Mouse (Mus musculus): ENCODE measurements at regions not wholly inside any gene's neighbourhood (a gene's known extent, or its start where the extent isn't known, plus 50 kb on each side); places are given as distances from the start of the nearest gene placed in this dataset.

DNA sequence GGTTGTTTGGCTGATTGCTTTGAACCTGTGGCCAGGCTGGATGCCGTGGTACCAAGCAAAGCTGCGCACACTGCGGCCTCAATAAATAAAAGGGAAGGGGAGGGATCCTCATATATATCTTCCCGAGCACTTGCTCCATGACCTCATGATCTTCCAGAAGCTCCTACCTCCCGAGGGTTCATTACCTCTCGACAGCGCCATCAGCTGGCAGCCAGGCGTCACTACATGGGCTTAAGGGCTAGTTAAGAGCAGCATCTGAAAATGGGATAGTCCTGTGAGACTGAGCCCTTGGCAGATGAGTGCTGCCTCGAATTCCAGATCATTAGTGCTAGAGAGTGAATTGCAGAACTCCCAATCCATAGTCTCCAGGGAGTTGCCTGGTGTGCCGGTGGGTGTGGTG is 134.0 kb downstream of the Zfp281 start:
- Histone ChIP-seq H3K9ac (ENCODE audit: control insufficient read depth, low read depth, low read length, poor library complexity, severe bottlenecking) (no peak overlapping the region), H3K4me3 (ENCODE audit: control insufficient read depth in 1 of 2, insufficient read depth in 1 of 2, low read depth in 2 of 2, low read length in 2 of 2) (no peak overlapping the region), H3K79me2 (ENCODE audit: control insufficient read depth, insufficient read depth, low read length, poor library complexity) (no peaks in the 10 kb centered on the region), H3K27me3 (ENCODE audit: control insufficient read depth in 1 of 2, insufficient read depth in 2 of 2, low read length in 2 of 2) (no peaks in the 10 kb centered on the region), H3K27ac (ENCODE audit: control insufficient read depth, low read depth, low read length) (no peak overlapping the region), H3K9me3 (replicated peaks; ENCODE audit: insufficient read depth, low read length) (no peaks in the 10 kb centered on the region), H3K4me1 (ENCODE audit: control insufficient read depth in 1 of 2, insufficient read depth in 2 of 2, low read length in 2 of 2) (no peaks in the 10 kb centered on the region; a peak in 1 of 4 replicates), H3K36me3 (ENCODE audit: control insufficient read depth in 1 of 2, insufficient read depth in 2 of 2, low read length in 2 of 2) (no peaks in the 10 kb centered on the region)
- DNase-seq (ENCODE audit: low read depth, low spot score), result no peak
- TF ChIP-seq TAL1 (IDR thresholded peaks at IDR 0.05; ENCODE audit: low read length), result no peak
- TF ChIP-seq HCFC1 (IDR thresholded peaks at IDR 0.05; ENCODE audit: low read depth, low read length), result no peak
- TF ChIP-seq SMC3 (IDR thresholded peaks at IDR 0.05; ENCODE audit: low read depth, low read length), result peak; percentile 20; the same call in 1 of the 2 replicates
- TF ChIP-seq CTCF (IDR thresholded peaks at IDR 0.05 in 2 of 3, conservative IDR thresholded peaks at IDR 0.05 in 1 of 3; ENCODE audit: control insufficient read depth in 1 of 3, insufficient read depth in 1 of 3, low read depth in 2 of 3, low read length in 3 of 3, poor library complexity in 1 of 3, severe bottlenecking in 1 of 3), result peak in 2 of 3 experiments; percentile 23 to 40; a peak in 4 of 6 replicates

DNA sequence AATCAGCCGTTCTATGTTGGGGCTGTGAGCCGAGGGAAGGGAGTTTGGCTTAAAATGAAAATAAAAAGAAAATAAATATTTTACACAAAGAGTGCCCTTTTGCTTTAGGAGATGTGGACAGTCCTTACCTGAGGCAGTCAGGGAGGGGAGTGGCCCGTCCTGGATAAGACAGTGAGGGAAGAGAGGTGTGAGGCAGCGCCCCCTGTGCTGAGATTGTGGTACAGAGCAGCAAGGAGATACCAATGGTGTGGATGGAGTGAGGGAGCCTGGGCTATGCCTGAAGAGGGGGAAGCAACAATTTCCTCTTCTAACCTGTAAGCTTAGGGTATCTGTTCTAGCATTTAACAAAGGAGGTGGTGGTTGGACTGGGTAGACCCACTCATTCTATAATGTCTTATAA is 134.5 kb downstream of the Zfp281 start:
- no peak overlapping the region for H3K9ac ChIP-seq (ENCODE audit: control insufficient read depth, low read depth, low read length, poor library complexity, severe bottlenecking)
- H3K27ac ChIP-seq (ENCODE audit: control insufficient read depth, low read depth, low read length), result no peak overlapping the region
- no peaks in the 10 kb centered on the region for H3K27me3 ChIP-seq (ENCODE audit: control insufficient read depth in 1 of 2, insufficient read depth in 2 of 2, low read length in 2 of 2)
- no peaks in the 10 kb centered on the region for H3K36me3 ChIP-seq (ENCODE audit: control insufficient read depth in 1 of 2, insufficient read depth in 2 of 2, low read length in 2 of 2)
- no peaks in the 10 kb centered on the region for H3K9me3 ChIP-seq (replicated peaks; ENCODE audit: insufficient read depth, low read length)
- H3K4me1 ChIP-seq (ENCODE audit: control insufficient read depth in 1 of 2, insufficient read depth in 2 of 2, low read length in 2 of 2), result no peaks in the 10 kb centered on the region
- H3K79me2 ChIP-seq (ENCODE audit: control insufficient read depth, insufficient read depth, low read length, poor library complexity), result no peaks in the 10 kb centered on the region
- TF ChIP-seq SIN3A (IDR thresholded peaks at IDR 0.05; ENCODE audit: low read length) (no peak), GATA1 (IDR thresholded peaks at IDR 0.05; ENCODE audit: low read depth, low read length) (no peak), CTCF (IDR thresholded peaks at IDR 0.05 in 2 of 3, conservative IDR thresholded peaks at IDR 0.05 in 1 of 3; ENCODE audit: control insufficient read depth in 1 of 3, insufficient read depth in 1 of 3, low read depth in 2 of 3, low read length in 3 of 3, poor library complexity in 1 of 3, severe bottlenecking in 1 of 3) (no peak; a peak in 1 of 6 replicates), MAFK (IDR thresholded peaks at IDR 0.05; ENCODE audit: borderline replicate concordance, low read depth, low read length) (no peak), POLR2AphosphoS5 (IDR thresholded peaks at IDR 0.05; ENCODE audit: borderline replicate concordance, low read depth, low read length) (no peak), CHD1 (IDR thresholded peaks at IDR 0.05; ENCODE audit: low read depth, low read length) (no peak), NRF1 (IDR thresholded peaks at IDR 0.05; ENCODE audit: insufficient read depth, low read depth, low read length, poor library complexity, severe bottlenecking) (no peak), MEF2A (IDR thresholded peaks at IDR 0.05; ENCODE audit: extremely low read depth, insufficient replicate concordance, low read depth, low read length, poor library complexity, severe bottlenecking) (no peak), BHLHE40 (IDR thresholded peaks at IDR 0.05; ENCODE audit: borderline replicate concordance, low read depth, low read length) (no peak), ZC3H11A (IDR thresholded peaks at IDR 0.05; ENCODE audit: low read depth, low read length) (no peak), E2F4 (IDR thresholded peaks at IDR 0.05; ENCODE audit: borderline replicate concordance, low read depth, low read length) (no peak), ZKSCAN1 (IDR thresholded peaks at IDR 0.05; ENCODE audit: low read depth, low read length) (no peak), TAL1 (IDR thresholded peaks at IDR 0.05; ENCODE audit: low read length) (no peak), KAT2A (conservative IDR thresholded peaks at IDR 0.05; ENCODE audit: low read depth, low read length) (no peak)
- DNase-seq (ENCODE audit: low read depth, low spot score), result no peak
- no peak overlapping the region for H3K4me3 ChIP-seq (ENCODE audit: control insufficient read depth in 1 of 2, insufficient read depth in 1 of 2, low read depth in 2 of 2, low read length in 2 of 2)
